In genomic region chr9:13260980-13261379, GRCm38 (mm10) we compare ENCODE assay signal across 30 mouse cellular contexts.
"Had no signal": no experiment of that assay in that cellular context is flagged by ENCODE, and none has a peak within 500 bp of the region (broad histone marks: within the 10 kb centered on the region; RNA-seq: fewer than 3 reads in every experiment).

No protein-coding gene starts in this region.

- H3K36me3 ChIP-seq: limb, embryonic 10.5 days; limb, embryonic 12.5 days; limb, embryonic 13.5 days; limb, embryonic 15.5 days; liver, embryonic 13.5 days; lung, embryonic 15.5 days; midbrain, embryonic 10.5 days; midbrain, embryonic 12.5 days; midbrain, embryonic 13.5 days had no signal

- H3K4me3 ChIP-seq: limb, embryonic 10.5 days; limb, embryonic 12.5 days; limb, embryonic 13.5 days; limb, embryonic 15.5 days; liver, embryonic 12.5 days; liver, embryonic 13.5 days; liver, embryonic 15.5 days; lung, embryonic 15.5 days; megakaryocyte, embryonic 14.5 days; midbrain, embryonic 10.5 days; midbrain, embryonic 12.5 days; midbrain, embryonic 13.5 days; myocyte had no signal

- H3K9ac ChIP-seq: limb, embryonic 12.5 days; limb, embryonic 13.5 days; limb, embryonic 15.5 days; liver, embryonic 12.5 days; liver, embryonic 13.5 days; liver, embryonic 14.5 days; liver, embryonic 15.5 days; liver, postnatal 0 days; lung, embryonic 14.5 days; lung, embryonic 15.5 days; midbrain, embryonic 12.5 days; midbrain, embryonic 13.5 days had no signal

- ATAC-seq: liver, embryonic 12.5 days; liver, postnatal 0 days; lung, postnatal 0 days; midbrain, embryonic 13.5 days; midbrain, embryonic 16.5 days had no signal

- H3K27ac ChIP-seq: limb, embryonic 10.5 days; limb, embryonic 12.5 days; limb, embryonic 13.5 days; limb, embryonic 15.5 days; liver, embryonic 12.5 days; liver, embryonic 13.5 days; liver, embryonic 14.5 days; liver, embryonic 15.5 days; lung, embryonic 15.5 days; macrophage; midbrain, embryonic 10.5 days; midbrain, embryonic 12.5 days; midbrain, embryonic 13.5 days had no signal

- H3K27me3 ChIP-seq: limb, embryonic 12.5 days; limb, embryonic 13.5 days; limb, embryonic 15.5 days; liver, embryonic 12.5 days; liver, embryonic 13.5 days; liver, embryonic 15.5 days; lung, embryonic 15.5 days; megakaryocyte, embryonic 14.5 days; midbrain, embryonic 12.5 days; midbrain, embryonic 13.5 days had no signal

- H3K4me1 ChIP-seq: limb, embryonic 10.5 days; limb, embryonic 12.5 days; limb, embryonic 13.5 days; limb, embryonic 15.5 days; liver, embryonic 12.5 days; liver, embryonic 13.5 days; liver, embryonic 15.5 days; lung, embryonic 15.5 days; midbrain, embryonic 10.5 days; midbrain, embryonic 12.5 days; midbrain, embryonic 13.5 days had no signal

- H3K4me2 ChIP-seq: limb, embryonic 12.5 days; limb, embryonic 13.5 days; limb, embryonic 15.5 days; liver, embryonic 11.5 days; liver, embryonic 12.5 days; liver, embryonic 13.5 days; liver, embryonic 15.5 days; lung, embryonic 14.5 days; lung, embryonic 15.5 days; midbrain, embryonic 11.5 days; midbrain, embryonic 12.5 days; midbrain, embryonic 13.5 days had no signal

- DNase-seq: left cerebral cortex, postnatal 4 days; liver; liver, embryonic 13.5 days; liver, postnatal 0 days; lung, adult 18-20 months; lung, adult 2 months; lung, embryonic 14.5 days; lung, postnatal 10 days; lung, postnatal 14 days; lung, postnatal 36 days; lung, postnatal 4 days; midbrain, embryonic 14.5 days had no signal

- H3K9me3 ChIP-seq: limb, embryonic 10.5 days; limb, embryonic 12.5 days; limb, embryonic 13.5 days; limb, embryonic 15.5 days; liver, embryonic 12.5 days; liver, embryonic 13.5 days; liver, embryonic 15.5 days; lung, embryonic 15.5 days; megakaryocyte, embryonic 14.5 days; midbrain, embryonic 10.5 days; midbrain, embryonic 12.5 days; midbrain, embryonic 13.5 days had no signal
